Mouse (Mus musculus): Measurements from ENCODE around the gene 1700069L16Rik.

Gene 1700069L16Rik

DNA sequence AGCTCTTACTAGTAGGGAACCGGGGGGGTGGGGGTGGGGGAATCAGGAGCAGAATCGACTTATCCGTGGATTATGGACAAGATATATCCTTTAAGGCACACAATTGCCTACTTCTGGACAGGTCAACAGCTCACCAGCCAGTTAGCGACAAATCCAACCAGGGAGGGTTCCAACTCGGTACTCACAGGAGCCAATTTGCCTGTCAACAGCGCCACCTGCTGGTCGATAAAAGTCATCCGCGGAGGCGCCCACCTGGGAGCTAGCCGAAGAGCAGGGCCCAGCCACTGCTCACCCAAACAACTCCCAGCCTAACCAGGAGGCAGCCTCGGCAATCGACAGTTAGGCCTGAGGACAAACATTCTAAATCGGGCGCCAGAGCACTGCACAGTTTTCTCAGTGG is at the start of gene 1700069L16Rik:
Gene 1700069L16Rik, minus strand, starts transcription at position 327 of the 400 bp plus-strand sequence.
- DNase-seq (ENCODE audit: low spot score in 2 of 2): peak in 1 of 2 experiments; percentile 87

DNA sequence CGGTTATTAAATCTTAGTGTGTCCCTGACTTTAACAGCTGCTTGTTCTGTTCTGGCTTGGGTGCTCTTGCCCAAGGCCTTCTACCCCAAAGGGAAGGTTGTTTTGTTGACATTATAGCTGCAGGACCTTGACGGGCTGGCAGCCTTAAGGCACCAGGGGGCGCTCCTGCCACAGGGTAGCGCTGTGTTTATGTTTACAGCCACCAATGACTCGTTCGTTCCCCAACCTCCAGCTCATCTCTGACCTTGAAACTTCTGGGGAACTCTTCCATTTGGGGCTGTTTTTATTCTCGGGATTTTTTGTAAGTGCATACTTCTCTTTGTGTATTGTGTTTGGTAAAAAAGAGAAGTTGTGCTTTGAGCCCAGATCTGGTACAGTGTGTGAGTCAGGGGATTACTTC is 49.1 kb upstream of the 1700069L16Rik start:
- DNase-seq (ENCODE audit: low spot score in 2 of 2): peak in 1 of 2 experiments; percentile 91

DNA sequence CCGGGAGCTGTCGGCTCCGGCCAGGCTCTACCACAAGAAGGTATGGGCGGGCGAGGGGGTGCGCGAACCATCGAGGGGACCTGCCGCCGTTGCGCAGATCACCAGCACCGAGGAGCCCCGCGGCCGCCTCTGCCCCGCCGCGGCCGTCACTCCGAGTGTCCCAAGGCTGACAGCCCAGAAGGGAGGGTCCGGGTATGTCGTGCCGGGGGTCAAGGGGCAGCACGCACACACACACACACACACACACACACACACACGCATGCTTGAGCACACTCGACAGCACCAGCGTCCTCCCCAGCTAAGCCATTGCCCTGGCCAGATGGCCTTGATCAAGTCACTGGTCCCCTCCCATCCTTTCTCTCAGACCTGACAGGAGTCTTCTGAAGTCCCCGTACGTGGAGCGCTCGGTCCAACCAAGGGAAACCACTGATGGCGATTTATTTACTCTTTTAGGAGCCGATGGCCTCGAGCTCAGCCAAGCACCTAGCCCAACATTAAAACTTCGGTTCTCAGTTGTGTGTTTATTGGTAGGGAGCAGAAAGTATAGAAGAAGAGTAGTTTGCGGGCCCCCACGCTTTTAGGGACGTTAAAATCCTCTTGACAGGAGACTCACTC is 48.4 kb upstream of the 1700069L16Rik start:
- no peak for DNase-seq (ENCODE audit: low spot score in 2 of 2)

DNA sequence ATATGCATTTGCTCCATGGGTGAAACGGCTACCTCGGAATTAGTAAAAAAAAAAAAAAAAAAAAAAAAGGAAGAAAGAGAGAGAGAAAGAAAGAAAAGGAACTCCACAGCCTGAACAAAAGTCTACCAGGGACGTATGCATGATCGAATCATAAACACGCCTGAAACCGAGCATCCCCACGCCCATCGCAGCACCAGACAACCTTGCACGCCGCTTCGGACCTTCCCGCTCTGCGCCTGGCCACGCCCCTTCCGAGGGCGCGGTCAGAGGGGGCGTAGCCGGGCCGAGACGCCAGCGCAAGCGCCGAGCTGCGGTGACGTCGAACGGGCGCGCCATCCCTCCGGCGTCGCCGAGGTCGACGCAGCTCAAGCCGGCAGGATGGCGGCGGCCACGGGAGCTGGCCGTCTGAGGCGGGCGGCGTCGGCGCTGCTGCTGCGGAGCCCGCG is 47.9 kb upstream of the 1700069L16Rik start, which contains the start of the genes Sart3 and Iscu:
Gene Sart3, minus strand, starts transcription at position 61 of the 446 bp plus-strand sequence.
Gene Iscu, plus strand, starts transcription at position 299 of the 446 bp plus-strand sequence.
- DNase-seq (ENCODE audit: low spot score in 2 of 2): peak; percentile 83 to 93

DNA sequence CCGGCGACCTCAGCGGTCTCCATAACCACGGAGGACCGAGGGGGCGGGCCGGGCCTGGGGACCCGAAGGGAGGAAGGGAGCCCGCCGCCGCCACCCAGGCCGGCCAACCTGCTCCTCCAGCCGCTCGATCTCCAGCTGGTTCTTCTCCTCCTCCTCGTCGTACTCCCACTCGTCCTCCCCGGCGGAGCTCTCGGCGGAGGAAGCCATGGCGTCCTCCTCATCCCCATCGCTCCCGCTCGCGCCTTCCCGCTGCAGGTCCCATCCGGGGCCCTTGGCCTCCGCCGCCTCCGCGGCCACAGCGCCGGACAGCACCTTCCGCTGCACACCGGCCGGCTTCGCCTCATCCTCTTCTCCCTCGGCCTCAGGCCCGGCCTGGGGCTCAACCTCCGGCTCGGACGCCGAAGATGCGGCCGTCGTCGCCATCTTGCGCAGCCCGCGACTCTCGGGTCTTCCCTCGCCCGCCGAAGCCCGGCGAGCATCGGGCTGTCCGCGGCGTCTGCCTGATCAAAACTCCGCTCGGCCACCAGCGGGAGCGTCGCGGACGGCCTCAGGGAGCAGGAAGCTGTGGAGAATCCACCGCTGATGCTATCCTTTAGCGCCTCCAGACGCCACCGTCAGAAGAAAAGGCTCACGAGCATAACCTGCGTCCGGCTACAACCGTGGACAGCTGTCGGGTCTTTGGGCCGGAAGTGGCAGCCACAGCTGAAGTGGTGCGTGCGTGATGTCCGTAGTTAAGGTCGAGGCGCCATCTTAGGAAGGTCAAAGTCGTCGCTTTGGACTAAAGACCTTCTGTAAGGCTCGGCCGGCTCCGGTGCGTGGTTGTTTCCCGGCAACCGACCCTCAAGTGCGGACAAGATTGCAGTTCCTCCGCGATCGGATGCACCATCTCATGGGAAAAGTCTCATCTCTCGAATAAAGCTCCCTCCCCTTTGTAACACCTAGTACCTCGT is 46.9 kb upstream of the 1700069L16Rik start:
- peak; percentile 79 to 90 for DNase-seq (ENCODE audit: low spot score in 2 of 2)

DNA sequence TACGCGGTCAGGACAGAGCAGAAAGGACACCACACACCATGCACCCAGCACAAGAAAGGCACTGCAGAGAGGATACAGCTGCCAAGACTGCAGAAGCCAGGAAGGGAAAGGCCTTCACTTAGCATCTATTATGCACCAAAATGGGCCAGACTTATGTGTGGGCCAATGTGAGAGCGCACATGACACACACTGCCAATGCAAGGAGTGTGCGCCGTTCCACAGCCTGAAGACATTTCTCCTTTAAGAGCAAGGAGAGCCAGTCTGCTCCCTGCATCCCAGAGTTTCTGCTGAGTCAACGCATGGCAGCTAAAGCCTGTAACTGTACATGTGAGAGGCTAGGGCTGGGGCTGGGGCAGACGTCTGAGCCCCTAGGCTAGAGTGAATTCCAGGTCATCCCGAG is 44.2 kb upstream of the 1700069L16Rik start:
- DNase-seq (ENCODE audit: low spot score in 2 of 2): no peak

DNA sequence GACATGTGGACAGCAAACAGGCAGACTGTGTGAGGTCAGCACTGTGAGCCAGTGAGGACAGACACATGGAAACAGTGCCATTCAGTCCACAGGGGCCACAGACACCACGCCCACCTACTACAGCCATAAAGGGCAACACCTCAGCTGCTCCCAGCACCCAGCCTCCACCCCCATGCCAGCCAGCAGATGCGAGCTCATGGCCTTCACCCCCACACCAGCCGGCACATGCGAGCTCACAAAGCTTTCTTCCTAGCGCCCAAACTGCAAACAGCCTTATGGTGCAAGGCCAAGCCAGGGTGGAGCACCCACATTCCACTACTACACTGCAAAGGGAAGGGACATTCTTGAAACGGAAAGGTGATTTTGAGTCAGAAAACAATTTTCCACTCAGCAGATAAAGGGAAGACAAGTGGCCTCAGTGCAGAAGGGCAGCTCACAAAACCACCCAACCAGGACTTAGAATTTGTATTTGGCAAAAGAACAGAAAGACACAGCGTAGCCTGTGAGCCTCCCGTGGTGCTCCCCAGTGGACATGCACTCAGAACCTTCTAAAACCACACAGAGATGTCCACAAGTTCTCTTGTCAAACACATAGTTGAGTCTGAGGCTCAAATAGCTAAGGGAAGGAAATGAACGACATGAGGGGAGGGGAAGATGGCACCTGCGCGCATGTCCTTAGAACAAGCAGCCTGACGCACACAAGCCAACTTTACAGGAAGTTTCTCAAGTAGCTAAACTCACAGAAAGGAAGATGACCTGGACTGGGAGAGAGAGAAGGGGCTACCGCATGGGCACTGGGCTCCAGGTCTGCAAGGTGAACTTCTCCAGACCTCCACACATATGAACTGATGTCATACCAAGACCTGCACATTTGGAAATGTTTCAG is 41.3 kb upstream of the 1700069L16Rik start:
- no peak for DNase-seq (ENCODE audit: low spot score in 2 of 2)

DNA sequence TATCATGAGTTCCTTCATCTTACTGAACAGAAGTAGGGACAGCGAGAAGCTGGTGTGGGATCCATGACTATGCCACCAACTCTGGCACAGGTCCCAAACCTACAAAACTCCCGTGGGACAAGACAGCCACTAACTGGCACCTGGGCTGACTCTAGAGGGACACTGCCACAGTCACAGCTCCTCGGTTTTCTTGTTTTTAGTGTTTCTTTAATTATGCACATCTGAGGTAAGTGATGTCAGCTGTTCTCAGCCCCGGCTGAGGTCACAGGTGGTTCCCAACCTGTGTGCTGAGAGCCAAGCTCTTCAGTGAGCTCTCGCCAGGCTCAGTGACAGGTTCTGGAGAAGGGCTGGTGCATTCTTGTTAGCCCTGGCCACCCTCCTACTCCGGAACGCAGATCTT is 39.9 kb upstream of the 1700069L16Rik start:
- DNase-seq (ENCODE audit: low spot score in 2 of 2): no peak

DNA sequence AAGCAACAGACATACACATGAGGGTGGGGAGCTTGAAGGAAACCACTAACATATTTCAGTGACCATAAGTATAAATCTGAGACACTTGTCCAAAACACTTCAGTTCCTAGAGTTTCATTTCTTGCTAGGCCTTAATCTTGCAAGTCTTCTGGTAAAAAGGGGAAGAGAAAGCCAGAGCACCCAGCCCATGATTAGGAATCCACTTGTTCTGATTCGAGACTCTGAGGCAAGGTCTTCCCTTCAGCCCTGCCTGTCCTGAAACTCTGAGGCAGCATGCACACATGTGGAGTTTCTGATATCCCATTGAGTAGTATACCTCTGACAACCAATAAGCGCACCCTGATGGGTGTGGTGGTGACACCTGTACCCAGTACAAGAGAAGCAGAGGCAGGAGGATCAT is 37.0 kb upstream of the 1700069L16Rik start:
- no peak for DNase-seq (ENCODE audit: low spot score in 2 of 2)

DNA sequence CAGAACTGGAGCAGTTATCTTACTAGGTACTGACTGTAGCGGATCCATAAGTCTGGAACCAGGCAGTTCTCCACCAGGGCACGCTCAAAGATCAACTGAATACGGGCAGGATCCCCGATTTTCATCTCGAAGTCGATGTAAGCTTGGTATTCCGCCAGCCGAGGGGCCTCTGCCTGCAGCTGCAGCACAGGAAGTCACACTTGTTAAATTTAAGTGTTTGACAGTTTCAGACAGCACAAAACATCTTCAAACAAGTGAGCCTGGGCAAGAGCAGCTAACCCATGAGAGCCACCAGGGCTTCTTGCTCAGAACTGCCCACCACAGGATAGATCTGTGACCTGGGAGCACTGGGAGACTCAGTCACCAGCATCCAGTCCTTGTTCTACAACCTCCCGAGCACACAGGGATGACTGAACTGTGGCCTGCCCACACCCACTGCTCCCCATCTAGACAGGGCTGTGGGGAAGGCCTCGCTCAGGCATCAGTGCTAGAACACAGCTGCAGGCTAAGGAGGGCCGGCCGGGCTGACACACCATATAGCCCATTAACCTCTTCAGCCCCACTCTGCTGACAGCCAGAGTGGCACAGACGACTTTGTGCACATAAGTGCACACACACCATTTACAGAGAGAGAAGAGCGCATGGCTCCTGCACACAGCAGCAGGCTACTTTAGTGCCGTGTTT is 30.9 kb upstream of the 1700069L16Rik start:
- DNase-seq (ENCODE audit: low spot score in 2 of 2): no peak

DNA sequence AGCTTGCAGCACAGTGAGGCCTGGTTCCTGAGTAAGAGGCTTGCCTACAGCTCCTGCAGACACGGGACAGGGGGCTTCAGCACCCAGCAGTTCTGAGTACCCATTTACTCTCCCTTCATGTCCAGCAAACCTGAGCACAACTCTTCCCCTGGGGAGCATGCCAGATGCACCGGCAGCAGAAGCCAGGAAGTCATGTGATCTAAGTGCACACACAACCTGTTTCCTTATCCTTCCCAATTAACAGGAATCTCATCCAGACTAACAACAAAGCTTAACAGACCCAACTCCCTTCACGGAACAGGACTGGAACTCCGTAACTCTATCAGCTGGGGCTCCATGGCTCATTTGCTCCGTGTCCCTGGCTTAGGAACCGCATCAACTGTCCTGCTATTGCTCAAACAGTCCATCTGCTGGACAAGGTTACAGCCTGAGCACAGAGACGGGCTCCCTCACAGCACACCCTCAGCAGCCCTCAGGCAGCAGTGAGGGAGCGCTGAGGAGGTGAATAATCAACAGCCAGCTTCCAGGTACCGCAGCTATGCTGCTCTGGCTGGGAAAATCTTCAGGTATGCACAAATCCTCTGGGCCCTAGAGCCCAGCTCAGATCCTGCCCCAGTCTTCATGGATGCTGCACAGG is 27.1 kb upstream of the 1700069L16Rik start:
- no peak for DNase-seq (ENCODE audit: low spot score in 2 of 2)

DNA sequence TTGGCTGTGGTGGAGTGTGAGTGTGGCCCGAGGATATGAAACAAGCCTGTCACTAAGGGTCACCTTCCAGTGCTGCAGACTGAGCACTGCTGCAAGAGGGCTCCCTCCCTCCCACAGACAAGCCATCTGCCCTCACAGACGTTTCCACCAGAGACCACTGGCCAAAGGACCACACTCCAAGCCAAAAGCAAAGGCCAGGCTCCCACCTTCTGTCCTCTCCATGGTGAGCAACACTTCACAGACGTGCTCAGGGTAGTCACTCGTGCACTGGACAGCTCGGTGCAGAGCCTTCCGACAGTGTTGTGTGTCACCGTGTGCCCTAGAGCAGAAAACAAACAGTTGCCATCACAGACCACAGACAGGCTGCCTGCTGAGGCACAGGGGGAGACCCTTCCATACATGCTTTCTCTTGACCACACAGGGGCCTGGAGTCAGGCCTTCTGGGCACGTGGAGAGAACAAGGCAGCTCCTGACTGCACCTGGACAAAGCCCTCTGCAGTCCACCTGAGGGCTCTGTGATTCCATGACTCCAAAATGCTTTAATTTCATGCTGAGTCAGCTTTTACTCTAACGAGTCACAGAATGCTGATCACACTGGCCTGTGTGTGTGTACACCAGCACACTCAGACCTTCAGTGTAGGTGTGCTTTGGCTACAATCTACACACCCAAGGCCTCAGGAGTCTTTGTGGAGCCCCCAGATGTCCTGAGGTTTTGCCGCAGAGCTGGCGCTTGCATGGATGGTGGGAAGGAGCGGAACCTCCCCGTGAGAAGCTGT is 24.2 kb upstream of the 1700069L16Rik start:
- no peak for DNase-seq (ENCODE audit: low spot score in 2 of 2)

DNA sequence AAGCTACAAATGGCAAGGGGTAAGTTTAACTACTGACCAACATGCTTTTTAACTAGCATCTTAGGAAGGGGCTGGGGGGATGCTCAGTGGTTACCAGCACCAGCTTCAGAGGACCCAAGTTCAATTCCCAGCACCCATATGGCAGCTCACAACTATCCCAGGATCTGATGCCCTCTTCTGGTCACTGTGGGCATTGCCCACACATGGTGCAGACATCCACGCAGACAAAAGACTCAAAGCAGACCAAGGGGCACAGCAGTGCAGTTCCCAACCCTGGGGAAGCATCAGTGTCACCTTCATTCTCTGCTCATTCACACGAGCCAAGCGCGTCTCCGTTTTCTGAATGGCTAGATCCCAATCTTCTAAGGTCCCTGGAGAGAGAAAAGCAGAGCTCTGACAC is 23.1 kb upstream of the 1700069L16Rik start:
- DNase-seq (ENCODE audit: low spot score in 2 of 2): no peak

DNA sequence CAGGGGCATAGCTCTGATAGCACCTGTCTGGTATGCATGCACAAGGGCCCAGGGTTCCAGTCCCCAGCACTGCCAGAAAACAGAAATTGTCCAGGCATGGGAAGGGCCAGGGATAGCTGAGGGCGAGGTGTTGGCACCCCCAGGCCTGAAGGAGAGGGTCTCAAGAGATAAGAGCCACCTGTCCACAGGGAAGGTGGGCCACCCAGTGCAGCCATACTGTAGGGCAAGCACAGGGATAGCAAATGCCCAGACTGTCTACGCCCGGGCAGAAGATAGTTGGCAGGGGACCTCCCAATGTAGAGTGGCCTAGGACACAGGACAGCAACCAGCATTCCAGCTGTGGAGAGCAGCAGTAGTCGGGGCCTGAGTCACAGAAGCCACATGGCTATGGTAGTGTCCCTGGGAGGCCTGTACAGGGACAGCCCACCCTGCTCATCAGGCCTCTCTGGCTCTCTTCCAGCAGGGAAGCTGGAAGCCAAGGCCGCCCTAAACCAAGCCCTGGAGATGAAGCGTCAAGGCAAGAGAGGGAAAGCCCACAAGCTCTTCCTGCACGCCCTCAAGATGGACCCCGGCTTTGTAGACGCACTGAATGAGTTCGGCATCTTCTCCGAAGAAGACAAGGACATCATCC is 13.2 kb upstream of the 1700069L16Rik start:
- DNase-seq (ENCODE audit: low spot score in 2 of 2): no peak

DNA sequence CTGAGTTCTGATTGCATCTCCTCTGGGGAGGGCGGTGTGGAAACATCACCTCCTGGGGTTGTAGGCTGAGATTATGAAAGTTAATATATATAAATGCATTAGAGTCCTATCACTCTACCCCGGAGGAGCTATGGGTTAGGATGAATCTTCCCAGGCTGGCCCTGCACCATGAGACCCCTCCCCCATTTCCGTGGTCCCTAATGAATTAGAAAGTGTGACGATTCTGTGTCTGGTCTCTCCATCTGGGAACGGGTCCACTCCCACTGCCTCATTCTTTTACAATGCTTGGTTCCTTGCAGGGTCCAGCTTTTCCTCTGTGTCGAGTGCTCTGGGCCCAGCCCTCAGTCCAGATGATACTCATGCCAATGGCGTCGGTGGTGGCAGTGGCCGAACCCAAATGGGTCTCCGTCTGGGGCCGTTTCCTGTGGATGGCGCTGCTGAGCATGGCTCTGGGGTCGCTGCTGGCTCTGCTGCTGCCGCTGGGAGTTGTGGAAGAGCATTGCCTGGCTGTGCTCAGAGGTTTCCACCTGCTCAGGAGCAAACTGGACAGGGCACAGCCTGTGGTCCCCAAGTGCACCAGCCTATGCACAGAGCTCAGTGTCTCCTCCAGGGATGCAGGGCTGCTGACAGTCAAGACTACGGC is 12.1 kb upstream of the 1700069L16Rik start:
- DNase-seq (ENCODE audit: low spot score in 2 of 2): no peak

DNA sequence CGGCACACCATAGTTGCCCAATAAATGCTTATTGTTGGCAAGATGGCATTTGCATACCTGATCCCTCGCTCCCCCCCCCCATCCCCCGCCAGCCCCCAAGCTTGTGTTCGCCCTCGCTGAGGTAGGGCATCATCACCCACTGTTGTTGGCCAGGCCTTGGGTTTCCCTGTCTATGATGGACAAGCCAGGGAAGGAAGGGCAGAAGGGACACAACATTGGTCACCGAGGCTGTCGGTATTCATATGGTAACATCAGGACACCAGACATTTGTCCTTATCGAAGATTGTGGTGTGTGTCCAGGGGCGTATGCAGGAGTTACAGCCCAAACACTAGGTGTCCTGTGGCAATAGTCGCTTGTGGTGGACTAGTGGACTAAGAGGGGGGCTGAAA is 11.5 kb upstream of the 1700069L16Rik start:
- DNase-seq (ENCODE audit: low spot score in 2 of 2): no peak

DNA sequence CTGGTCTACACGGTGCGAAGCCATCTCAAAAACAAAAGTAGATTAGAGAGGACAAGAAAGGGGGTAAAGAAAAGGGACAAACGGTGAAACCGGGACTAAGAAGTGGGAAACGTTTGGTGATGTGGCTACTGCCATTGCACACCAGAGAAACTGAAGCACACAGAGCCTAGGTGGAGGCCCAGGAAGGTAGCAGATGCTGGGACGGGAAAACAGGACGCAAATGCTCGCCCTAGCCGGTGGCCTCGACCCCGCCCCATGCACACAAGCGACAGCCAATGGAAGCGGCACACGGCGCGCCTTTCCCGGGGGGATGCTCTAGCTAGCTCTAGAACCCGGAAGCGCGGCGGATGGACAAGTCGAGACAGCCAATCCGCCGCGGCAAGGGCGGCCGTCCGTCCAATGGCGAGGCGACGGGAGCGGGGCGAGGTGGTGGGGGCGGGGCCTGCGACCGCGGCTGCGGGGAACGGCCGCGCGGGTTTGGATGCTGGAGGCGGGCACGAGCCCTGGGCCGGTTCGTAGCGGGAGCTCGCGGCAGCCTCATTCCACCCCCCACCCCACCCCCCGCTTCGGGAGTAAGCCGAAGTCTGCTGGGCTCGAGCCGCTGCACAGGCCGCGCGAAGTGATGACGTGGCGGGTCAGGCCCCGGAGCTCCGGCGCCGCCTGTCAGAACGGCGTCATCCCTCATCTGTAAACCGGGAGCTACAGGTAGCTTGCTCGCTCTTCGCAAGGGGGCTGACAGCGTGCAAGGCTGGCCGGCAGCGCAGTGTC is 11.0 kb upstream of the 1700069L16Rik start, which contains the start of gene Ficd:
Gene Ficd, plus strand, starts transcription at position 459 of the 768 bp plus-strand sequence.
- DNase-seq (ENCODE audit: low spot score in 2 of 2): peak; percentile 80 to 89

DNA sequence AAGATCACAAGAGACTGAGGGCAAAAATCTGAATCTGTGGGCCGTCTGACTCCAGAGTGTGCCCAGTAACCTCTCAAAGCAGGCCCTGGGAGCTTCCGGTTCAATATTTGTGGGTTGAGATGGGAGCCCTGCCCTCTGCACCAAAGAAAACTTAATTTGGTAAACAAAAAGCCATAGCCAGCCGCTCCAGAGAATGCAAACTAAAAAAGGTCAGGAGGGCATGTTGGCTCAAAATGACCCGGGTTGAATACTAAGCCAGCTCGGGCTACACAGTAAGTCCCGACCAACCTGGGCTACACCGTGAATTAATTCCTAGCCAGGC is 10.4 kb upstream of the 1700069L16Rik start:
- DNase-seq (ENCODE audit: low spot score in 2 of 2): no peak
